Mouse (Mus musculus) ES-CJ7 (cell line): Measurements from ENCODE around the gene Rhno1.
"Not testable (repeated sequence)": the region's sequence is repeated elsewhere in the genome, so short reads cannot be mapped to it uniquely, and the experiment has no call there.

ENCODE experiments used
- DNase-seq: peaks from one replicate; pipeline ENCODE4 v3.0.0; 2011; ENCODE audit warnings: low read depth, low spot score

Rhno1 gene

DNA sequence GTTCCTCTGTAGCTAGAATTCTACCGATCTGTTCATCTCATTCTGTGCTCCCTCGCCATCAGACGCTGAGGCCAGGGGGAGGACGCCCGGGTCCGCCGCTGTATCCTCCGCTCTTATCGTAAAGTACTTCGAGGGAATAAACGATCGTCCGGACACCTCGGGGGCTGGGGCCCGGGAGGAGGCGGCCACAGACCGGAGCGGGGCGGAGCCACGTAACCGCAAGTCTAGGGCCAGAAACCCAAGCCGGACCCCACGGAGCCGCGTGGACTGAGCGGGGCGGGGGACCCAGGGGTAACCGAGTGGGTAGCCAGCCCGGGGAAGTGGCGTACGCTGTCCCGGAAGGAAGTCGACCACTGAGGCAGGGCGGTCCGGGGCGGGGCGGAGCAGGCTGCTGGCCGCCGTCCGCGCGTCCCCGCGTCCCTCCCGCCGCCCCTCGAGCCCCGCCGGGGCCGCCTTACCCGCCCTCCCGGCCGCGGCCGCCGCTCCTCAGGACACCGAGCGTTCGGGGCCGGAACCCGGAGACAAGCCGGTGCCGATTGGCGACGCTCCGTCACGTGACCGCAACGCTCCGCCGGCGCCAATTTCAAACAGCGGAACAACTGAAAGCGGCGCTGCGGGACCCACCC lies at the start of gene Rhno1, which contains the start of gene Foxm1:
Gene Rhno1, minus strand, starts transcription at position 531 of the 626 bp plus-strand sequence.
Gene Foxm1, plus strand, starts transcription at position 587 of the 626 bp plus-strand sequence.
- DNase-seq: peak; percentile 84

GRCm38 (mm10) chr6:128411115-128411514 lies 48.4 kb upstream of the Rhno1 start:
- peak; percentile 76 for DNase-seq

DNA sequence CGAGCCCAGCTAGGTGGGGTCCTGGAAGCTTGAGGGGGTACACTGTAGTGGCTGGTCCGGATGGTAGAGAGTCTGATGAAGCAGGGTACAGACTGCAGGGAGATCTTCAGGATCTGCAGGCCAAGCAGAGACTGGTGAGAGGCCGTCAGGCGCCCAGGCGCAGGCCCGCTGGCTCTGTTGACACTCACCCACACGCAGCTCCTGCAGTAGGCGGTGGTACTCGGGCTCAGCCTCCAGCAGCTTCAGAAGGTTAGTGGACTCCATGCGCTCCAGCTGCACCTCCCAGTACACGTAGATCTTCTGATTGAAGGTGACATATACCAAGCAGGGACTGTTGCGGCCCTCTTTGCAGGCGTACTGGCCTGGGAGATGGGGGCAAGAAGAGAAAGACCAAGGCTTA lies 47.6 kb upstream of the Rhno1 start:
- DNase-seq: no peak

GRCm38 (mm10) chr6:128408544-128409125 lies 45.9 kb upstream of the Rhno1 start:
- peak; percentile 49 for DNase-seq

- DNase-seq: no peak
Observed at GRCm38 (mm10) chr6:128404708-128405107, 42.0 kb upstream of the Rhno1 start.

GRCm38 (mm10) chr6:128399421-128400185 lies 36.9 kb upstream of the Rhno1 start:
- no peak for DNase-seq

DNA sequence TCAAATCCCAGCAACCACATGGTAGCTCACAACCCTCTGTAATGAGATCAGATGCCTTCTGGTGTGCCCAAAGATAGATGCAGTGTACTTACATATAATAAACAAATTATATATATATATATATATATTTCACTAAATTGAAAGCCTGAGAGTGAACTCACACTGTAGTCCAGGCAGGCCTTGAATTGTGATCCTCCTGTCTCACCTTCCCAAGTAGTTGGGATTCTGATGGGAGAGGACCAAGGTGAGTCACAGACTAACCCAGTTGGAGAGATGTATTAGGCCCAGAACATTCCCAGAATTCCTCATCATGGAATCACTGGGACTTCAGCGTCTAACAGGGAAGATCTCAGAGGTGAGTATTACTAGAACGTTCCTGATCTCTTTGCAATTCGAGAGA lies 36.3 kb upstream of the Rhno1 start, which contains the start of gene Nrip2:
Gene Nrip2, plus strand, starts transcription at position 301 of the 400 bp plus-strand sequence.
- DNase-seq: no peak

DNA sequence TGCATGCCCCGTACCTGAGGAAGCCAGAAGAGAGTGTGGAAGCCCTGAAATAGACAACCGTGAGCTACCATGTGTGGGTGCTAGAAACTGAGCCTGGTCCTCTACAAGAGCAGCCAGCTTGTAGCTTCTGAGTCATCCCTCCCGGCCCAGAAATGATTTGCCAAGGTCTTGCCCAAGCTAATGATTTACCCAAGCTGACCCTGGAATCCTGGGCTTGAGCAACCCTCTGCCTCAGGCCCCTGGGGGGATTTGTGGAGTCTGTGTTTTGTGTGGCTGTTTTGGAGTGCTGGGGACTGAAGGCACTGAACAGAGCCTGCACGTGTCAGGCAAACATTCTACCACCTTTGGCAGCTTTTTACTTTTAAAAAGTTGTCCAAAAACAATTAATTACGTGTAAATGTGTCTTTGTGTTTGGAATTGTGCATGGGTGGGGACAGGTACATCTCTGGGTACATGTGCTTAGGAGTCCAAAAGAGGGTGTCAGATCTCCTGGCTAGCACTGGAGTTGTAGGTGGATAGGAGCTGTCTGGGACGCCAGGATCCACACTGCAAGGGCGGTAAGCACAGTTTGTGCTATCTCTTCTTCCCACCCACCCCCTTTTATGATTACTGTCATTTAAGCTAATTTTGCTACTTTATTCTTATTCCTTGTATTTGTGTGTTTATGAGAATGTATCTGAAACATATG lies 35.0 kb upstream of the Rhno1 start:
- no peak for DNase-seq

DNA sequence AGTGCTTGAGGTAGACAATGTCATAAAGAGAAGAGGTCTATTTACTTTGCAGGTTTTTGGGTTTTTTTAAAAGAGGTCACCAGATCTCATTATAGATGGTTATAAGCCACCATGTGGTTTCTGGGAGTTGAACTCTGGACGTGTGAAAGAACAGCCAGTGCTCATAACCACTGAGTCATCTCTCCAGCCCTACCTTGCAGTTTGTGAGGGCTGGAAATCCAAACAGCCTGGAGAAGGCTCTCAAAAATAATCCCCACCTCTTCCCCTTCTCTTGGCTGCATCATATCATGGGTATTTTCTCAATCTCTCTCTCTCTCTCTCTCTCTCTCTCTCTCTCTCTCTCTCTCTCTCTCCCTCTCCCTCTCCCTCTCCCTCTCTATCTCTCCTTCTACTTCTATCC lies 28.0 kb upstream of the Rhno1 start:
- no peak for DNase-seq

DNA sequence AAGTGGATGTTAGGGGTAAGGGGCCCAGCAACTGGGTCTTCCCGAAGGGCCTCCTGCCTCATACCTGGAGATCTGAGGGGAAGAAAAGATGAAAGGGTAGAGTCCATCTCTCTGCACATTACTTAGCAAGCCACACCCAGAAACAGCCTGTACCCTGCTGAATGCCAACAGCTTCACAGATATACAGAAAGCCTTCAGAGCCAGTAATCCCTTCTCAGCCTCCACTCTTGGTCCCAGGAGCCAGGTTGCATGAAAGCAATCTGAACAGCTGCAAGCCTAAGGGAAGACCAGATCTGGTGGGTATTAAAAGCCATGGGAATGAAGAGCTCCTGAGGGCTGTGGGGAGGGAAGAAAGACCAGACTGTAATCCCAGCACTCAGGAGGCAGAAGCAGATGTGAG lies 26.5 kb upstream of the Rhno1 start:
- DNase-seq: no peak

GRCm38 (mm10) chr6:128385026-128385425 lies 22.3 kb upstream of the Rhno1 start:
- no peak for DNase-seq

DNA sequence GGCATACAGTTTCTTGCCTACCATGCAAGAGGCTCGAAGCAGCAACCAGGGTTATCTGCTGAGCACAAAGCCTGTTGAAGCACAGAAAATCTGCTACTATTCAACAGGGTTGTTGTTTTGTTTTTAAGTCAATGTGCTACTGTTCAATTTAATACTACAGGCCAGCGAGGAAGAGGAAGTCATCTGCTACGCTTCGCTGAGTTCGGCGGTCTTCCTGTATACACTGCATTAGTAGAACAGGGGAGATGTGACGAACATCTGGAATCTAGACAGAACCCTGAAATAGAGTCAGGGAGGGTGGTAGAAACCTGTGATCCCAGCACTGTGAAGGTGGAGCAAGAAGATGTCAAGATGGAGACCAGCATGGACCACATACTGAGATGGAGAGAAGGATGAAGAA lies 21.0 kb upstream of the Rhno1 start:
- DNase-seq: no peak

GRCm38 (mm10) chr6:128381254-128381653 lies 18.5 kb upstream of the Rhno1 start:
- no peak for DNase-seq

GRCm38 (mm10) chr6:128380594-128381167 lies 18.0 kb upstream of the Rhno1 start:
- DNase-seq: not testable (repeated sequence)

GRCm38 (mm10) chr6:128379636-128380035 lies 16.9 kb upstream of the Rhno1 start:
- DNase-seq: no peak

- no peak for DNase-seq
Observed at GRCm38 (mm10) chr6:128376371-128377085, 13.8 kb upstream of the Rhno1 start.

DNA sequence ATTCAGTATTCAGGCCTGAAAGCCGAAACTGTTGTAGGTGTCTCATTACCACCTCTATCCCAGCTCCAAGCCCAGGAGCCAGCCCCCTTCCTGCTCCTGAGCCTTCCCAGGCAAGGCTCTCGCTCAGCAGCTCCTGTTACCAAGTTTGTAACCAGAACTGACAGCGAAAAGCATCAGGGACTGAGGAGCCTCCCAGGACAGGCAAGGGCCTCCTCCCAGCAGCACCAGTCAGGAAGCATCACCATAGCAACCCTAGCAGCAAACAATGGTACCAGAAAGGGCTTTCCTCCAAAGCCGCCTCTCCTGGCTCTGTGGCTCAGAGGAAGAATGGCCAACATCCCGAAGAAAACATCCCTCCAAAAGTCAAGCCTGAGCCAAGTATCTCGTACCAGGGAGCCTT lies 12.5 kb upstream of the Rhno1 start, which contains the start of the genes Tex52 and Gm44596:
Gene Tex52, plus strand, starts transcription at position 265 of the 400 bp plus-strand sequence.
Gene Gm44596, plus strand, starts transcription at position 312 of the 400 bp plus-strand sequence.
- DNase-seq: peak; percentile 58

DNA sequence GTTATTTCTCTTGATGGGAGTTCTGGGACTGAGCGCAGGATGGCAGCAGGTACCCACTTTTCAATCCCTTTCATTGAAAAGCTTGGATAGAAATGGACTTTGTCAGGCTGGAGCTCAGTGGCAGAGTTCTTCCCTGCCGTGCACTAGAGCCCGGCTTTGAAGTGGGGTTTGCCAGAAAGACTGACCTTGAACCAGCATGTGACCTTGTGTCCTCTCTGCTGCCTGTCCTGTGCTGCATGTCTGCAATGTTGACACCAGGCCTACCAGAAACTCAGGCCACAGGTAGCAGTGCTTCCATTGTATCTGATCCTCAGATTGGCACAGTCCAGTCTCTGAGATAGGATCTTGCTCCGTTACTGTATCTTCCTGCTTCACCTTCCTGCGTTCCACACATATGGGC lies 7.3 kb upstream of the Rhno1 start:
- DNase-seq: no peak

- no peak for DNase-seq
Observed at GRCm38 (mm10) chr6:128366466-128366865, 3.8 kb upstream of the Rhno1 start.

- DNase-seq: no peak
Observed at GRCm38 (mm10) chr6:128364721-128365120, 2.0 kb upstream of the Rhno1 start.
